Mouse (Mus musculus): ENCODE measurements around the gene Trafd1. TPM values are rescaled to one million over a fixed set of nuclear protein-coding genes. Genes with fewer than 3 reads are reported as not detected.
A peak's percentile ranks its signal among the peaks of the same experiment; 100 is the strongest.
"Not testable (repeated sequence)": the region's sequence is repeated elsewhere in the genome, so short reads cannot be mapped to it uniquely, and the experiment has no call there.

The Trafd1 gene
- polyA plus RNA-seq, 1 experiment from 2014 or later: 146 TPM

DNA sequence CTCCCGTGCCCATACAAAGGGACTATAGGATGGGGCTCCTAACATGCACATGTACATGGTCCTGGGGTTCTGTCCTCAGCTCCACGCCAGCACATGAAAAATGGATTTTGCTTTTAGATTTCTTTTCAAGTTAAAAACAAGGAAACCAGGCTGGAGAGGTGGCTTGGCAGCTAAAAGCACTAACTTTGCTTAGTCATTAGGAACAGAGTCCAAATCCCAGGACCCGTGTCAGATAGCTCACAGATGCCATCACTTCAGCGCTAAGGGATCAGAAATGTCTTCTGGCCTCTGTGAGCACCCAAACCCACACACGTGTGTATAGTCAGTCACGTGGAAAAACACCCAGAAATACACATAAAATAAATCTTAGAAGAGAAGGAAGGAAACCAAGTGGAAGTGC is 48.7 kb downstream of the Trafd1 start:
- Histone ChIP-seq H3K4me3 (replicated peaks; ENCODE audit: low read length) (no peak overlapping the region), H3K27me3 (replicated peaks; ENCODE audit: control insufficient read depth, insufficient read depth, low read length) (no peaks in the 10 kb centered on the region), H3K9me3 (ENCODE audit: control insufficient read depth, low read length) (no peaks in the 10 kb centered on the region), H3K36me3 (ENCODE audit: control insufficient read depth, insufficient read depth) (peaks cover 51% of the 10 kb centered on the region), H3K9ac (replicated peaks; ENCODE audit: low read depth, low read length) (no peak overlapping the region), H3K27ac (ENCODE audit: low read length) (no peak overlapping the region), H3K4me1 (replicated peaks; ENCODE audit: control insufficient read depth, insufficient read depth, low read length) (no peaks in the 10 kb centered on the region), H3K4me2 (ENCODE audit: low read length) (no peak overlapping the region)
- ATAC-seq: no peak
- WGBS: 95% methylated on average over 6 of the region's 6 CpGs

- no peak for ATAC-seq
- Histone ChIP-seq H3K4me1 (replicated peaks; ENCODE audit: control insufficient read depth, insufficient read depth, low read length) (no peaks in the 10 kb centered on the region), H3K27me3 (replicated peaks; ENCODE audit: control insufficient read depth, insufficient read depth, low read length) (no peaks in the 10 kb centered on the region), H3K36me3 (ENCODE audit: control insufficient read depth, insufficient read depth) (peaks cover 54% of the 10 kb centered on the region), H3K4me3 (replicated peaks; ENCODE audit: low read length) (no peak overlapping the region), H3K9ac (replicated peaks; ENCODE audit: low read depth, low read length) (no peak overlapping the region), H3K9me3 (ENCODE audit: control insufficient read depth, low read length) (no peaks in the 10 kb centered on the region), H3K4me2 (ENCODE audit: low read length) (no peak overlapping the region), H3K27ac (ENCODE audit: low read length) (no peak overlapping the region)
- WGBS: 77% methylated on average over 3 of the region's 3 CpGs
Measured at GRCm38 (mm10) chr5:121336009-121336408, 49.4 kb downstream of the Trafd1 start.

GRCm38 (mm10) chr5:121335426-121335825 is 50.0 kb downstream of the Trafd1 start:
- 91% methylated on average over 4 of the region's 4 CpGs for WGBS
- no peak overlapping the region for H3K9ac ChIP-seq (replicated peaks; ENCODE audit: low read depth, low read length)
- peaks cover 53% of the 10 kb centered on the region for H3K36me3 ChIP-seq (ENCODE audit: control insufficient read depth, insufficient read depth)
- H3K9me3 ChIP-seq (ENCODE audit: control insufficient read depth, low read length): no peaks in the 10 kb centered on the region
- no peak overlapping the region for H3K4me2 ChIP-seq (ENCODE audit: low read length)
- no peaks in the 10 kb centered on the region for H3K27me3 ChIP-seq (replicated peaks; ENCODE audit: control insufficient read depth, insufficient read depth, low read length)
- H3K4me3 ChIP-seq (replicated peaks; ENCODE audit: low read length): no peak overlapping the region
- ATAC-seq: no peak
- H3K27ac ChIP-seq (ENCODE audit: low read length): no peak overlapping the region
- no peaks in the 10 kb centered on the region for H3K4me1 ChIP-seq (replicated peaks; ENCODE audit: control insufficient read depth, insufficient read depth, low read length)

DNA sequence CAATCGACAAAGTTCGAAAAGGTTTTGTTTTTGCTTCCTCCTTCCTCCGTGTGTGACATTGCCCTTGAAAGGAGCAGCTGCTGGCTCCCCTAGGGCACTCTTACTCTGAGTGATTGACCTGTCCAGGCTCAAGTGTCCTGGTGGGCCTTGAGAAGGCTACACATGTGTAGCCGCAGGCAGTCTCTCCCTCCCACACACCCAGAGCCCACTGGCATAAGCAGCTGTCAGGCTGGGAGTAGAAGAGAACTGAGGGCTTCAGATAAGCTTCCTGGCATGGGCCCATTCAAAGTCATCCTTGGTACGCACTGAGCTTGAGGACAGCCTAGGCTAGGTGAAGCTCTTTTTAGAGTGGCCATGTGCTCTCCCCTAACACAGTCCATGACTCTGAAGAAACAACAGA is 51.0 kb downstream of the Trafd1 start:
- Histone ChIP-seq H3K9ac (replicated peaks; ENCODE audit: low read depth, low read length) (no peak overlapping the region), H3K4me1 (replicated peaks; ENCODE audit: control insufficient read depth, insufficient read depth, low read length) (no peaks in the 10 kb centered on the region), H3K9me3 (ENCODE audit: control insufficient read depth, low read length) (no peaks in the 10 kb centered on the region), H3K27ac (ENCODE audit: low read length) (no peak overlapping the region), H3K4me3 (replicated peaks; ENCODE audit: low read length) (no peak overlapping the region), H3K36me3 (ENCODE audit: control insufficient read depth, insufficient read depth) (peaks cover 52% of the 10 kb centered on the region), H3K27me3 (replicated peaks; ENCODE audit: control insufficient read depth, insufficient read depth, low read length) (no peaks in the 10 kb centered on the region), H3K4me2 (ENCODE audit: low read length) (no peak overlapping the region)
- WGBS: 93% methylated on average over 5 of the region's 5 CpGs
- ATAC-seq: no peak

- ATAC-seq: no peak
- Histone ChIP-seq H3K4me1 (replicated peaks; ENCODE audit: control insufficient read depth, insufficient read depth, low read length) (no peaks in the 10 kb centered on the region), H3K27ac (ENCODE audit: low read length) (no peak overlapping the region), H3K4me2 (ENCODE audit: low read length) (no peak overlapping the region), H3K36me3 (ENCODE audit: control insufficient read depth, insufficient read depth) (peaks cover 55% of the 10 kb centered on the region), H3K27me3 (replicated peaks; ENCODE audit: control insufficient read depth, insufficient read depth, low read length) (no peaks in the 10 kb centered on the region), H3K9me3 (ENCODE audit: control insufficient read depth, low read length) (no peaks in the 10 kb centered on the region), H3K9ac (replicated peaks; ENCODE audit: low read depth, low read length) (no peak overlapping the region), H3K4me3 (replicated peaks; ENCODE audit: low read length) (no peak overlapping the region)
- WGBS: 95% methylated on average over 9 of the region's 9 CpGs
Measured at GRCm38 (mm10) chr5:121333976-121334375, 51.5 kb downstream of the Trafd1 start.

GRCm38 (mm10) chr5:121331731-121332130 is 53.7 kb downstream of the Trafd1 start:
- no peak overlapping the region for H3K9ac ChIP-seq (replicated peaks; ENCODE audit: low read depth, low read length)
- H3K4me3 ChIP-seq (replicated peaks; ENCODE audit: low read length): no peak overlapping the region
- peaks cover 53% of the 10 kb centered on the region for H3K36me3 ChIP-seq (ENCODE audit: control insufficient read depth, insufficient read depth)
- WGBS: 92% methylated on average over 10 of the region's 10 CpGs
- no peak for ATAC-seq
- no peaks in the 10 kb centered on the region for H3K9me3 ChIP-seq (ENCODE audit: control insufficient read depth, low read length)
- no peak overlapping the region for H3K27ac ChIP-seq (ENCODE audit: low read length)
- H3K4me2 ChIP-seq (ENCODE audit: low read length): no peak overlapping the region
- no peaks in the 10 kb centered on the region for H3K4me1 ChIP-seq (replicated peaks; ENCODE audit: control insufficient read depth, insufficient read depth, low read length)
- H3K27me3 ChIP-seq (replicated peaks; ENCODE audit: control insufficient read depth, insufficient read depth, low read length): no peaks in the 10 kb centered on the region

DNA sequence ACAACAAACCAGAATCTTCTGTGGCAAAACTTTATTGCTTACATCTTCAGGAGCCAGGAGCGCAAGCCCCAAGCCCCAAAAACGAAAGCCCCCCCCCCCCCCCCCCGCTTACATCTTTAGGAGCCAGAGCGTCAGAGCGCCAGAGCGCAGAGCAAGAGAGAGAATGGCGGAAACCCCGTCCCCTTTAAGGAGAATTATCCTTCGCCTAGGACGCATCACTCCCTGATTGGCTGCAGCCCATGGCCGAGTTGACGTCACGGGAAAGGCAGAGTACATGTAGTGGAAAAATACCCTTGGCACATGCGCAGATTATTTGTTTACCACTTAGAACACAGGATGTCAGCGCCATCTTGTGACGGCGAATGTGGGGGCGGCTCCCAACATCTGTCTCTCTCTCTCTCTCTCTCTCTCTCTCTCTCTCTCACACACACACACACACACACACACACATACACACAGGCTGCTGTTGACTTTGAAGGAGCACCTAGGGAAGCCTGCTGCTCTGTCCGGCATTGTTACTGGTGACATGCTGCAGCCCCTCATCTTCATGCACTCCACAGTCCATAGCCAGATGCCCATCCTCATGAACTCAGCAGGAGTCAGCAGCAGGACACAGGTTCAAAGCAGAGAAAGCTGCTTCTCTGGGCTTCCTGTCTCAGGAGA is 55.1 kb downstream of the Trafd1 start:
- not testable (repeated sequence) for H3K4me3 ChIP-seq (replicated peaks; ENCODE audit: low read length); H3K4me1 ChIP-seq (replicated peaks; ENCODE audit: control insufficient read depth, insufficient read depth, low read length); H3K9me3 ChIP-seq (ENCODE audit: control insufficient read depth, low read length); H3K9ac ChIP-seq (replicated peaks; ENCODE audit: low read depth, low read length); H3K4me2 ChIP-seq (ENCODE audit: low read length); H3K27me3 ChIP-seq (replicated peaks; ENCODE audit: control insufficient read depth, insufficient read depth, low read length)
- H3K36me3 ChIP-seq (ENCODE audit: control insufficient read depth, insufficient read depth): peaks cover 54% of the 10 kb centered on the region
- WGBS: 86% methylated on average over 10 of the region's 19 CpGs
- peak overlapping the region; percentile 48; the same call in 1 of the 2 replicates for H3K27ac ChIP-seq (ENCODE audit: low read length)
- ATAC-seq: peak; percentile 50; the same call in 1 of the 2 replicates

- Histone ChIP-seq H3K4me2 (ENCODE audit: low read length) (no peak overlapping the region), H3K4me3 (replicated peaks; ENCODE audit: low read length) (peak overlapping the region; percentile 5; the same call in 1 of the 2 replicates), H3K27me3 (replicated peaks; ENCODE audit: control insufficient read depth, insufficient read depth, low read length) (no peaks in the 10 kb centered on the region), H3K4me1 (replicated peaks; ENCODE audit: control insufficient read depth, insufficient read depth, low read length) (no peaks in the 10 kb centered on the region), H3K36me3 (ENCODE audit: control insufficient read depth, insufficient read depth) (peaks cover 52% of the 10 kb centered on the region), H3K9ac (replicated peaks; ENCODE audit: low read depth, low read length) (no peak overlapping the region), H3K27ac (ENCODE audit: low read length) (no peak overlapping the region), H3K9me3 (ENCODE audit: control insufficient read depth, low read length) (no peaks in the 10 kb centered on the region)
- 87% methylated on average over 11 of the region's 11 CpGs for WGBS
- no peak for ATAC-seq
Measured at GRCm38 (mm10) chr5:121329333-121330058, 55.9 kb downstream of the Trafd1 start.

DNA sequence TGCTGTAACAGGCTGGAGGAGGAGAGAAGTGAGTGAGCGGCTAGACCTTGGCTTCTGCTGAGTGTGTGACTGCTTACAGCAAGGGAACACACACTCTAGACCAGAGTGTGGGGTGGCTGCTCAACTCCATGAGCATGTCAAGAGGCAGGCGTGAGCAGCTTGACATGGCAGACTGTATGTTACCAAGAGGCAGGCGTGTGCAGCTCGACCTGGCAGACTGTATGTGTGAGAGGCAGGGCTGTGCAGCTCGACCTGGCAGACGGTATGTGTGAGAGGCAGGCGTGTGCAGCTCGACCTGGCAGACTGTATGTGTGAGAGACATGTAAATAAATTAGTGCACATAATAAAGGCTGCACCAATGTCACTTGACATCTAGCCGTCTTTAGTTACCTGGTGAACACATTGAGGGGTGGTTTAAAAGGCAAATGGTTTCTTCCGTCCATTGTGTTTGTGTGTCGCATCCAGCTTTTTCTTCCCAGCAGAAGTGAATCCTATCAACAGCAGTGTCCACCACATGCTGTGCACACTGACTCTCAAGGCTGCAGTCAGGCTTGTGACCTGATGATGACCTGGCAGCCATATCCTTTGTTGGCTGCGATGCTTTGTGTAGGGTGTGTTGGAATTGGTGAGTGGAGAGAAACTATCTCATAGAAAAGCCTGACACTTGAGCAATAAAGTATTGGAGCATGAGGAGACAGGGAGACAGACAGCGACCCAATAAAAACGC is 59.2 kb downstream of the Trafd1 start:
- Histone ChIP-seq H3K27ac (ENCODE audit: low read length) (no peak overlapping the region), H3K9ac (replicated peaks; ENCODE audit: low read depth, low read length) (no peak overlapping the region), H3K9me3 (ENCODE audit: control insufficient read depth, low read length) (no peaks in the 10 kb centered on the region), H3K4me3 (replicated peaks; ENCODE audit: low read length) (no peak overlapping the region), H3K4me1 (replicated peaks; ENCODE audit: control insufficient read depth, insufficient read depth, low read length) (no peaks in the 10 kb centered on the region), H3K36me3 (ENCODE audit: control insufficient read depth, insufficient read depth) (peaks cover 62% of the 10 kb centered on the region), H3K27me3 (replicated peaks; ENCODE audit: control insufficient read depth, insufficient read depth, low read length) (no peaks in the 10 kb centered on the region), H3K4me2 (ENCODE audit: low read length) (no peak overlapping the region)
- WGBS: 76% methylated on average over 14 of the region's 14 CpGs
- ATAC-seq: peak; percentile 55

Data from forebrain, embryonic 16.5 days (tissue).